Mouse (Mus musculus) cerebellum, postnatal 10 days (tissue): ENCODE data around the gene Amz2.
A peak's percentile ranks its signal among the peaks of the same experiment; 100 is the strongest.

Experiments
- DNase-seq, 2 experiments: peaks; one replicate each; pipeline ENCODE4 v3.0.0; 2021; ENCODE audit warnings: mixed read lengths in 2 of 2

Gene Amz2

DNA sequence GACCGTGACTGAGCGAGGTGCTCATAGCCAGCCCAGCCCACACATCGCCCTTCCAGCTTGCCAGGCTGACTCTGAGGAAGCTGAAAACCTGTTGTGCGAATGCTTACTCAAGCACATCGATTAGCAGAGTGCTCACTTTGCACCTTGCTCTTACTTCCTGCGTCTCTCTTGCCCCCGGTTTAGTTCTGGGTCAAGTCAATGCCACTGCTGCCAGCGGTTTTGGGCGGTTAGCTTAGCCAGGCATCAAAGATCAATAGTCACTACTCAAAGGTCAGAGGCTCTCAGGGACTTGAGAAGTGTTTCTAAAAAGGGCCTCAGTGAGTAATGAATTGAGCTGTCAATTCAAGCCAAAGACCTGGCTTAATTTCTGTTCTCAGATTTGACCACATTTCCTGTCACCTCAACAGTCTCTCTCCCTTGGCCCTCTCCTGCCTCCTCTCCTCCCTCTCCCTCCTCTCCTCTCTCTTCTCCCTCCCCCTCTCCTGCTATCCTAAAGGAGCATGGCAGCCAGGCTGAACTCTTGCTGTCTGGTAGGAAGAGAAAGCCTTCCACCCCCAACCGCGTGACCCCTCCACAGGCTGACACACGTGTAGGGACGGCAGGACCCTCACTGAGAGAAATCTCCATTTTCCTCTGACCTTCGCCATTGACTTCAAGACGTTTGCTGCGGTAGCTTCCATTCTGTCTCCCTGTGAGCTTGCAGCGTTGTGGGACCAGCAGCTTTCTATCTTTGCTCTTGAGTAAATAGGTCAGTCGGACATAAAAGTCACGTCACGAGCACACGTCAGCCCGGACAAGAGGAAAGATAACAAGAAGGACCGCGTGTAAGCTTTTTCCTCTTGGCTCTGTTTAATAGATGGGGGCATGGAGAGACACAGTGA is 69.4 kb downstream of the Amz2 start:
- no peak for DNase-seq

DNA sequence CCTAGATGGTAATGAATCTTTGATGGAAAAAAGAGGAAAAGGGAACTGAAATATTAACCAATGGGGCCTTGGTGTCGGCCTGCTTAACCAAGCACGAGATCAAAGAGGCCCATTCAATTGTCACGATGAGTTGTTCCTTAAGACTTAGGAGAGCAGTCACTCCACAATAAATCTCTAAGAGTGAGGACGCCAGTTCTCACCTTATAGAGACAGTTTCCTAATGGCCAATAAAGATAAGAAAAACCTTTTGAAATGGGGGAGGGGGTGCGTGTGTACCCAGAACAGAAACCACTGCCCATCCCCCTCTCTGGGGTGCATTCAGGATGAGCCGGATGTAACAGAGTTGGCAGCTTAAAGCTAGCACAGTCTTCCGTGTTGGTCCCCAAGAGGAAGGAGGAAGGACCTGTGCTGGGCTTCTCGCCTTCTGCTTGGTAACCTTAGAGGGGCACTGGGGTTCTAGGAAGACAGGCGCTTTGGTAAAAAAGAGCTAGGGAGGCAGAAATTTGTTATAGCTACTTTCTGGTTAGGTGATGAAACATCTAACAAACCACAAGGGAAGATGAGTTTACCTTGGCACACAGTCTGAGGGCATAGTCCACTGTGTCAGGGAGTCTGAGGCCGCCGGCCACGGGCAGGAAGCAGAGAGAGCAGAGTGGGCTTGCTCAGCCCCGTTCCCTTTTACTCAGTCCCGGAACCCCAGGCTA is 70.2 kb downstream of the Amz2 start:
- DNase-seq: no peak

DNA sequence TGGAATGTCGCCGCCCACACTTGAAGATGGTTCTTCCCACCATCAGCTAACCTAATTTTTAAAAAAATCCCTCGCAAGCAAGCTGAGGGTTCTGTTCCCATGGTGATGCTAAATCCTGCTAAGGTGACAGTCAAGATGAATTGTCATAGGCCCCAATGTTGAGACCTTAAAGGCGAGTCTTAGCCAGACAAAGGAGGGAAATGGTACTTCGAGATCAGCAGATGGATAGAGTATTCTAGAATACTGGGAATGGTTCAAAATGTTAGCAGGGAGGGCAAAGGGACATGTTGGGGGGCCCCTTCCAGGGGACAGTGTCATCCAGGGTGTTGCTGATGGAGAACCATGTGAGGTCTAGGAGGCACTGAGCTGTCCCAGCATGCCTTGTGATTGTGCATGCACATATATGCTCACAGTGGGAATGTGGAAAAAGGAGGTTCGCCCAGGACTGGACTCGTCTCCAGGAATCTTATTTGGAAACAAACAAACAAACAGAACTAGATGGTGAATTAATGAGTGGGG is 70.8 kb downstream of the Amz2 start:
- DNase-seq: no peak

DNA sequence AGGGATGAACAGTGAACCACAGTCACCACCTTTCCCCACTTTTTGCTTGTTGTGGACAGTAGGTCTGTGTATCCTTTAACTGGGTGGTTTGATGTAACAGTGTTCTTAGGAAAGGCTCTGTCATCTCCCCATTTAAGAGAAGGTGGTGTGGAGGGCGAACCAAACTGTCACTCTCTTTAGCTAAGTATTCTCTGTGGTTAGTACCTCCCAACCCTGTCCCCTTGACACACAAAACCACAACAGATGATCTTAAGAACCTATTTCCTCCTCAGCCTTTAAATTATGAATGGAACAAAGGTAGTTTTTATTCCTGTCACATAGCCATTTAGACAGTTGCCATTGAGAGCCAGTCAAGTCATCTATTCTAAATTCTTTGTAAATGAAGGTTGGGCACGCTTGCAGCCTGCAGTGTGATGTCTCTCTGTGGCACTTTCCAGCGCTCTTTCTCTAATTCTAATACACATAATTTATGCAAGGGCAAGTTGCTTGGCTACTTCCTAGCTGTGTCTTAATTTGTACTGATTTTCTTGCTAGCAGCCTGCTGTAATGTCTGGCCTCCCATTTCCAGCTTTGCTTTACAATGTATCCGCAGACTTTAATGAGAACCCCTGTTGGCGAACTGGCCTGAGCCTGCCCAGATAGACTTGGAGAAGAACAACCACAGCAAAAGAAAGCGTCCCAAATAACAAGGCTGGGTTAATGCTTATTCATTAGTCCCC is 71.4 kb downstream of the Amz2 start:
- DNase-seq: no peak

DNA sequence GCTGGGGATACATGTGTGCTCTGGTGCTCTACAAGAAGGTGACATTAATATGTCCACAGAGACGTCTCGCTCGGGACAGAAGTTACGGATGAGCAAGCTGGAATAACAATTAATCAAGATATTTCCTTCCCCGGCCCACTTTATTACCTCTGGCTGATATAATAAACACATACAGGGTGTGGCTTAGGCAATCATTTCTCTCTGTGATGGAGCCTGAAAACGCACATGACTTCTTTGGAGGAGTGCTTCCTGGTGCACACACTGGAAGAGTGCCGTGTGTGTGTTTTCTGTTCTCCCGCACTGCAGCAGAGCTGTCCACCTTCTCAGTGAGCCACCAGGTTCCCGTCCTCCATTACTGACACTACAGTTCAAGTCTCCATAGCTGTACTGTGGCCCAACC is 72.2 kb downstream of the Amz2 start:
- no peak for DNase-seq

DNA sequence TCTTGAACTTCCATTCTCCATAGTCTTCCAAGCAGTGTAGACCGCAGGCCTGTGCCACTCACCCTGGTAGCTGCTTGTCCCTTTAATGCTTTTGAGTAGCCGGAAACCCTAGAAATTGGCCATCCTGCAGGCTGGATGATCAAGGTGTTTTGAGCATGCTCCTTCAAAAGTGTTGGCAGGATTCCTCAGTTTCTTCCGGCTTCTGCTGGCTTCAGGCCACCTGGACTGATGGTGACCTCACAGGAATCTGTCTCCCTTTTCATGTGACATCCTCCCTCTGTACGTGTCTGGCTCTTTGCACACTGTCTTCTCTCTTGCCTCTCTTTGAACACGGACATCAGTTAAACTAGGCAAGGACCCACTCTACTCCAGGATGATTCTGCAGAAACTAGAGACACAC is 74.5 kb downstream of the Amz2 start:
- DNase-seq: peak; percentile 75 to 79
